Mouse (Mus musculus) kidney, adult 8-10 months (tissue): Measurements from ENCODE around the gene Sertad3.
A peak's percentile ranks its signal among the peaks of the same experiment; 100 is the strongest.

Experiments
- DNase-seq, 2 experiments: peaks; one replicate each; pipeline ENCODE4 v3.0.0; 2022

Gene Sertad3

GRCm38 (mm10) chr7:27473156-27473834 is at the start of gene Sertad3:
Sertad3 (plus strand) TSS chr7:27473768.
- DNase-seq = peak; percentile 99 to 100

- no peak for DNase-seq
These were observed 46.2 kb upstream of the Sertad3 start for GRCm38 (mm10) chr7:27427387-27427786.

- no peak for DNase-seq
These were observed 45.6 kb upstream of the Sertad3 start for GRCm38 (mm10) chr7:27428002-27428401.

- no peak for DNase-seq
These were observed 44.4 kb upstream of the Sertad3 start for GRCm38 (mm10) chr7:27429135-27429534.

GRCm38 (mm10) chr7:27433349-27433748 is 40.2 kb upstream of the Sertad3 start:
- DNase-seq = no peak

GRCm38 (mm10) chr7:27433794-27434193 is 39.8 kb upstream of the Sertad3 start:
- no peak for DNase-seq

- DNase-seq = peak in 1 of 2 experiments; percentile 34
These were observed 36.0 kb upstream of the Sertad3 start for GRCm38 (mm10) chr7:27437544-27437943.

- no peak for DNase-seq
These were observed 33.6 kb upstream of the Sertad3 start for GRCm38 (mm10) chr7:27440014-27440413.

- DNase-seq = no peak
These were observed 27.5 kb upstream of the Sertad3 start for GRCm38 (mm10) chr7:27446051-27446450.

- no peak for DNase-seq
These were observed 26.8 kb upstream of the Sertad3 start for GRCm38 (mm10) chr7:27446521-27447418.

- peak; percentile 99 to 100 for DNase-seq
These were observed 25.9 kb upstream of the Sertad3 start, which contains the start of the genes Sptbn4 and Blvrb for GRCm38 (mm10) chr7:27447419-27448286. Sptbn4 (minus strand) TSS chr7:27447686. Blvrb (plus strand) TSS chr7:27447978.

GRCm38 (mm10) chr7:27448421-27449206 is 25.0 kb upstream of the Sertad3 start:
- DNase-seq = peak in 1 of 2 experiments; percentile 44

- DNase-seq = peak; percentile 58 to 78
These were observed 24.2 kb upstream of the Sertad3 start for GRCm38 (mm10) chr7:27449256-27449862.

GRCm38 (mm10) chr7:27451359-27451758 is 22.2 kb upstream of the Sertad3 start:
- DNase-seq = no peak

- DNase-seq = peak in 1 of 2 experiments; percentile 22
These were observed 21.3 kb upstream of the Sertad3 start for GRCm38 (mm10) chr7:27452206-27452770.

GRCm38 (mm10) chr7:27454461-27455121 is 19.0 kb upstream of the Sertad3 start:
- DNase-seq = peak in 1 of 2 experiments; percentile 15

GRCm38 (mm10) chr7:27455273-27455672 is 18.3 kb upstream of the Sertad3 start:
- no peak for DNase-seq

- DNase-seq = no peak
These were observed 15.0 kb upstream of the Sertad3 start for GRCm38 (mm10) chr7:27458614-27459013.

- no peak for DNase-seq
These were observed 13.9 kb upstream of the Sertad3 start for GRCm38 (mm10) chr7:27459640-27460039.

GRCm38 (mm10) chr7:27460477-27460876 is 13.1 kb upstream of the Sertad3 start:
- DNase-seq = no peak
